Mouse (Mus musculus) liver, embryonic 13.5 days (tissue): ENCODE measurements around the gene Camta1. TPM values are rescaled to one million over a fixed set of nuclear protein-coding genes. Genes with fewer than 3 reads are reported as not detected.

Experiments
- ATAC-seq: fragments of 200-750 bp; cut with Nextera tagmentation; 2 replicates; pipeline ENCODE4 v1.8.0; 2017; ENCODE audit warnings: low read depth, mild to moderate bottlenecking, moderate number of reproducible peaks, moderate library complexity
- DNase-seq: peaks from one replicate; pipeline ENCODE4 v3.0.0; 2022
- H3K27ac ChIP-seq: fragments of 300-500 bp; sonication (generic); 2 replicates; pipeline ENCODE4 v1.5.1; 2015; ENCODE audit warnings: moderate library complexity, mild to moderate bottlenecking, inconsistent platforms
- H3K27me3 ChIP-seq: fragments of 300-500 bp; sonication (generic); 2 replicates; pipeline ENCODE4 v1.6.1; 2015; ENCODE audit warnings: mild to moderate bottlenecking, inconsistent platforms
- H3K36me3 ChIP-seq: fragments of 300-500 bp; sonication (generic); 2 replicates; pipeline ENCODE4 v1.6.1; 2015; ENCODE audit warnings: mild to moderate bottlenecking, inconsistent platforms
- H3K4me1 ChIP-seq: fragments of 300-500 bp; sonication (generic); replicated peaks from 2 replicates; pipeline ENCODE4 v1.6.1; 2015; ENCODE audit warnings: inconsistent platforms
- H3K4me2 ChIP-seq: fragments of 300-500 bp; sonication (generic); 2 replicates; pipeline ENCODE4 v1.6.1; 2015; ENCODE audit warnings: inconsistent platforms, mild to moderate bottlenecking, moderate library complexity
- H3K4me3 ChIP-seq: fragments of 300-500 bp; sonication (generic); replicated peaks from 2 replicates; pipeline ENCODE4 v1.5.1; 2015; ENCODE audit warnings: mild to moderate bottlenecking, inconsistent platforms
- H3K9ac ChIP-seq: fragments of 300-500 bp; sonication (generic); 2 replicates; pipeline ENCODE4 v1.6.1; 2015; ENCODE audit warnings: mild to moderate bottlenecking, inconsistent platforms
- H3K9me3 ChIP-seq: fragments of 300-500 bp; sonication (generic); replicated peaks from 2 replicates; pipeline ENCODE4 v1.6.1; 2016; ENCODE audit warnings: inconsistent platforms
- WGBS: fragments of 180-500 bp; shearing (Covaris S2); methylation state at CpG from one replicate; pipeline ENCODE4 v1.1.7; 2015; ENCODE audit not compliant: insufficient replicate concordance; 5-methylcytosine and 5-hydroxymethylcytosine counted together
- polyA plus RNA-seq: library from polyadenylated mRNA; unstranded; fragments of >200 nt; fragmentation: Nextera tagmentation; extraction: Ambion mirVana; gene quantifications from 2 replicates; pipeline ENCODE4 v1.2.1, GENCODE M21; 2015

Camta1 gene
- polyA plus RNA-seq, 1 experiment from 2014 or later, result 43.6 TPM

DNA sequence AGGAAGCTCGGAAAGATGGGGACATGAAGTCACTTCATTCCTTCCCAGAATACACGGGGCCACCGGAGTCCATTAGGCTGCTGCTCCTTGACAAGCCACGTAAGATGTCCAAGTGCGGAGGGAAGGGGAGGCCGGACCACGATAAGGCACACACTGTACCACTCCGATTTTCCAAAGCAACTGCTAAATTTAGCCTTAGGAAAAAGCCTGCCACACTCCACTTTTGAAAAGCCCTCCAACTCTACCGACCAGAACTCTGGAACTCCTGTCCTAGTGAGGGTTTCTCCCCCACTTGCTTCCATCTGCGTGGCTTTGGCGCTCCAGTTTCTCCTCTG, 764.6 kb downstream of the Camta1 start:
- Histone ChIP-seq H3K9me3 (no peaks in the 10 kb centered on the region; the same call in 1 of the 2 replicates), H3K9ac (no peak overlapping the region), H3K4me1 (no peaks in the 10 kb centered on the region), H3K36me3 (no peaks in the 10 kb centered on the region), H3K27me3 (no peaks in the 10 kb centered on the region), H3K27ac (no peak overlapping the region), H3K4me2 (no peak overlapping the region), H3K4me3 (no peak overlapping the region)
- ATAC-seq, result no peak
- 73% methylated on average over 11 of the region's 11 CpGs for WGBS
- no peak for DNase-seq

DNA sequence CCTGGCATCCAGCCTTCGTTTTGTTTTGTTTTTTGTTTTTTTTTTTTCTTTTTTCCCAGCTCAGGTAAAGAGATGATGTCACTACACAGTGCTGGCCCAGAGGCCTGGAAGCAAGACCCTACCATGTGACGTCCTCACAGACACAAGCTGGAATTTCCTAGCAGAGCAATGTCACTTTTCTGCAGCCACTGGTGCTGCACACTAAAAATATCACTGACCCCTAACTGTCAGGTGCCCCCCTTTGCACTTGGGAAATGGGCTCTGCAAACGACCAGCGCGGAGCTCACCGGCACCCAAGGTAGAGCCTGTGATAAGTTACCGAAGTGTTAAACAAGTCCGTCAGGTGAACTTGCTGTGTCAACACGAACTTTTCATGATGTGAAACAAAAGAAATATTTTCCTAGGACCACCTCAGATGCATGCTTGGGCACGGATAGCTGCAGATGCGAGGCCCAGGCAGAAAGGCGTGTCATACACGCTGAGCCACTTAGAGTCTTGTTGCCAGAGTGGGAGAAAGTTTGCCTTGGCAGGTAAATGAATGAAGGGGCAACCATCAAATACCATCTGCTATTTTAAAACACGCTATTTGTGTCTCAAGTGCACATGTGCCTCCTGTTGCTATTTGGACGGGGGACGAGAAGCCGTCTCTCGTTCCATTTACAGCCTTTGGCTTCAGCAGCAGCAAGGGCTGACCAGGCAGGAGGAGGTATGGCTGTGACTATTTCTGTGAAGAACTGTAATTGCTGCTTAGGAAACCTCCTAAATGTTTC, 765.2 kb downstream of the Camta1 start:
- no peaks in the 10 kb centered on the region for H3K4me1 ChIP-seq
- no peak overlapping the region for H3K9ac ChIP-seq
- no peak overlapping the region for H3K4me2 ChIP-seq
- H3K9me3 ChIP-seq, result no peaks in the 10 kb centered on the region; the same call in 1 of the 2 replicates
- no peak overlapping the region for H3K4me3 ChIP-seq
- DNase-seq, result no peak
- no peaks in the 10 kb centered on the region for H3K27me3 ChIP-seq
- H3K27ac ChIP-seq, result no peak overlapping the region
- ATAC-seq, result no peak
- H3K36me3 ChIP-seq, result no peaks in the 10 kb centered on the region
- WGBS, result 76% methylated on average over 18 of the region's 18 CpGs

DNA sequence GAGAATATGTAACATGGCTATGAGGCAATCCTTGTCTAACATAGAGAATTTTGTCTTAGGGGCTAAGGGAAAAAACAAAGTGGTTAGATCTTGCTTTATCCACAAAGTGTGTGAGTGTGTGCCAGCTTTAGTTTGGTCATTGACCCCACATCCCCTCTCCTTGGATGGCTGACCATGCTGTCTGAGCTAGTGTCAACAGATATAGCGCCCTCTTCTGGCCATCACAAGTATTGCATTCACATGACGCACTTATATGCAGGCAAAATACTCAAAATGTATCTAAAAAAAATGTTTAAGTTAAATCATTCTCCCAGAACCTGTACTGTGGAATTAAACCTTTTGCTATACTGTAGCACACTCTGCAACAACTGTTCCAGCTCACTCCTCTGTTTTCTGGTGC, 766.5 kb downstream of the Camta1 start:
- no peak overlapping the region for H3K27ac ChIP-seq
- H3K27me3 ChIP-seq, result no peaks in the 10 kb centered on the region
- 27% methylated on average over 2 of the region's 2 CpGs for WGBS
- H3K36me3 ChIP-seq, result no peaks in the 10 kb centered on the region
- H3K9me3 ChIP-seq, result no peaks in the 10 kb centered on the region
- H3K4me2 ChIP-seq, result no peak overlapping the region
- DNase-seq (no peak), ATAC-seq (no peak)
- no peak overlapping the region for H3K9ac ChIP-seq
- H3K4me3 ChIP-seq, result no peak overlapping the region
- no peaks in the 10 kb centered on the region for H3K4me1 ChIP-seq

DNA sequence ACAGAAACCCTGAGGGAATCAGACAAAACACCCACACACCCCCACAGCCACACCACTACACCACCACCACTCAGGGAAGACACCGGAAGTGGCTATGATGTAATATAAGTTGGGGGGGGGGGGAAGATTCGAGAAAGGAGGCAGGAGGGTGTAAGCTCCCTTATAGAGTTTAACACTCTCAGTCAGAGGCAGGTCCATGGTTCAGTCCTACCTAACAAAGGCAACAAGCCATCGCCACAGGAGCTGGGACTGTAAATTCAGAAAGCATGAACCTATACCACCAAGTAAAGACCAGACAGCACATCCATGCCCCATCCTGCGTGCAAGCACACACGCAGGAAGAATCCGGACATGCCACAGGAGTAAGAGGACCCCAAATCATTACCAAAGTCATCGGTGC, 772.4 kb downstream of the Camta1 start, which contains the start of gene Gm13090:
TSS of gene Gm13090 (plus strand) at position 301 of the 400 bp plus-strand sequence.
- no peak for DNase-seq
- Histone ChIP-seq H3K4me1 (no peaks in the 10 kb centered on the region), H3K9me3 (no peaks in the 10 kb centered on the region), H3K27me3 (no peaks in the 10 kb centered on the region), H3K4me2 (no peak within 1 kb of the TSS), H3K4me3 (no peak within 1 kb of the TSS), H3K27ac (no peak within 1 kb of the TSS), H3K9ac (no peak within 1 kb of the TSS), H3K36me3 (no peaks in the 10 kb centered on the region)
- WGBS, result 80% methylated on average over 7 of the region's 7 CpGs
- no peak for ATAC-seq

DNA sequence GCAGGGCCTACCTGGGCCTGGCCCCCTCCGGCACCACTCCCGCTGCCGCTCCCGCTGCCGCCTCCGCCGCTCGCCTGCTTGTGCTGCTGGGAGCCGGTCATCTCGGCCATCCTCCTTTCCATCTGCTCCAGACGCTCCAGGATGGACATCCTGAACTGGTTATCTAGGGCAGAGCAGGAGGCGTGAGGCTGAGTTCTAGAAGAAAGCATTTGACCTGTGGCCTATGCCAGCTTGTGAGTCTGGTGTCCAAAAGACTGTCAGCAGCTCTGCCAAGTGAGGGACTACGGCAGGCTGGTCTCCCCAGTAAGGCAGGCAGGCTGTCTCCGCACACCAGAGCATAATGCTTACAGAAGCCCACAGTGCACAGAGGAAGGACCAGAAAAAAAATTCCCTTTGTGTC, 772.9 kb downstream of the Camta1 start:
- H3K4me2 ChIP-seq, result no peak overlapping the region
- DNase-seq (no peak), ATAC-seq (no peak)
- 81% methylated on average over 14 of the region's 14 CpGs for WGBS
- H3K36me3 ChIP-seq, result no peaks in the 10 kb centered on the region
- H3K9me3 ChIP-seq, result no peaks in the 10 kb centered on the region
- H3K9ac ChIP-seq, result no peak overlapping the region
- H3K4me1 ChIP-seq, result no peaks in the 10 kb centered on the region
- no peaks in the 10 kb centered on the region for H3K27me3 ChIP-seq
- no peak overlapping the region for H3K27ac ChIP-seq
- no peak overlapping the region for H3K4me3 ChIP-seq

DNA sequence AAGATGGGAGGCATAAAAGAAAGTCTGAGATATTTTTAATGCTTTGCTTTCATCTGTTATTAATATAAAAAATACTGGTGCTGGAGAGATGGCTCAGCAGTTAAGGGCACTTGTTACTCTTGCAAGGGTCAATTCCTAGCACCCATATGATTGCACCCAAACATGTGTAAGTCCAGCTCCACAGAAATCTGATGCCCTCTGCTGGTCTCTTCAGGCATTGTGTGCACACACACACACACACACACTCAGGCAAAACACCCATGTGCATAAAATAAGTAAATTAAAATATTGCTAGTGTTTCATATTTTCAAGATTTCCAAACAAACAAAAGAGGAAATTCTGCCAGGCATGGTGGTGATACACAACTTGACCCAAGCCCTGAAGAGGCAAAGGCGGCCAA, 774.3 kb downstream of the Camta1 start:
- no peak for ATAC-seq
- Histone ChIP-seq H3K27ac (no peak overlapping the region), H3K36me3 (no peaks in the 10 kb centered on the region), H3K4me2 (no peak overlapping the region), H3K27me3 (no peaks in the 10 kb centered on the region), H3K4me3 (no peak overlapping the region), H3K9ac (no peak overlapping the region), H3K9me3 (no peaks in the 10 kb centered on the region), H3K4me1 (no peaks in the 10 kb centered on the region)
- WGBS, result 74% methylated on average over 1 of the region's 1 CpGs
- DNase-seq, result no peak

DNA sequence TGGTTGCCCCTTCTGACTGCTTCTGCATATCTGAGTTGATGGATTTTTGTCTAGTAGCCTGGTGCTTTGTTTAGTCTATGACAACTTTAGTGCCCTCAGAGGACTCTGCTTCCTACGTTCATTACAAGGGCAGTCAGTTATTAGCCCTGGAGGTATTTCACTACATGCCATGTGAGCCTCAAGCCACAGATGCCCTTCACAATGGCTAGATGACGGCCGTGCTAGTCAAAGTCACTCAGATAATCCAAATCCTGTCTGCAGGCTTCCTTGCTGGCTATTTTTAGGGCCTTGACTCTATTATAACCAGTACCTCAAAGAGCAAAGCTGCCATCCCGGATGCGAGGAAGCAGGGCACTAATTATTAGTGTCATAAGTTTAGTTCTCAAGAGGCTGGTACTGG, 778.6 kb downstream of the Camta1 start:
- no peak for DNase-seq
- no peak overlapping the region for H3K4me2 ChIP-seq
- no peak overlapping the region for H3K27ac ChIP-seq
- no peak overlapping the region for H3K4me3 ChIP-seq
- H3K27me3 ChIP-seq, result no peaks in the 10 kb centered on the region
- no peak overlapping the region for H3K9ac ChIP-seq
- H3K4me1 ChIP-seq, result no peaks in the 10 kb centered on the region
- WGBS, result 65% methylated on average over 5 of the region's 5 CpGs
- no peak for ATAC-seq
- no peaks in the 10 kb centered on the region for H3K36me3 ChIP-seq
- no peaks in the 10 kb centered on the region for H3K9me3 ChIP-seq

DNA sequence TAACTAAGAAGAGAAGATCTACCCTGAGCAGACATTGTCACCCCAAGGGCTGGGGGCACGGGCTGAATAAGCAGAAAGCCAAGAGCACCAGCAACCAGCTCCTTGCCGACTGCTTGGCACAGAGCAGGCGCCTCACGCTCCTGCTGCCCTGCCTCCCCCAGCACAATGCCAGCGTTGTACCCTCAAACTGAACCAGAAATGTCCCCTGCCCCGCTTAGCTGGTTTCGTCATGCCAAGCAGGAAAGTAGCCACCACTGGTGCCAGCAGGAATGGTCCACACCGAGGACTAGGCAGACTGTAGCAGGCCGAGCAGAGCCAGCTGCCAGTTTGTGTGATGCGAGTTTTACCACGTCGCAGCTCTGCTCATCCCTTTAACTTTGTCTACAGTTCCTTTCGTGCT, 779.7 kb downstream of the Camta1 start:
- ATAC-seq (no peak), DNase-seq (no peak)
- H3K27me3 ChIP-seq, result no peaks in the 10 kb centered on the region
- no peaks in the 10 kb centered on the region for H3K4me1 ChIP-seq
- WGBS, result 71% methylated on average over 13 of the region's 13 CpGs
- H3K4me3 ChIP-seq, result no peak overlapping the region
- H3K9me3 ChIP-seq, result no peaks in the 10 kb centered on the region
- H3K36me3 ChIP-seq, result no peaks in the 10 kb centered on the region
- no peak overlapping the region for H3K27ac ChIP-seq
- no peak overlapping the region for H3K4me2 ChIP-seq
- no peak overlapping the region for H3K9ac ChIP-seq

DNA sequence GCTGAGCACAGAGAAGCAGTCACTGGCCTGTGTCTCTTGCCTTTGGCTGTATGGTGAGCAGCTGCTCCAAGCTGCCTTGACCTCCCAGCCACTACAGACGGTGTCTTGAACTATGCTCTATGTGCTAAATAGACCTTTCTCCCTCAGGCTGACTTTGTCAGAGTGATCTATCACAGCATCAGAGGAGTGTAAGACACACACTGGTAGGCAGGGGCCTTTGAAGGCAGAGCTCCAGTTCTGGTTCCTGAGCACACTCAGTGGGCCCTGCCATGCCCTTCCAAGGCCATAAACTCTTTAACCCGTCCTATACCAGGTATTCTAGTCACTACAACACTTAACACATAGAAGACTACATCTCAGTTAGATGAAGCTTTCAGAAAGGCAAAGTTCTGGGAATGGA, 780.3 kb downstream of the Camta1 start:
- 48% methylated on average over 2 of the region's 2 CpGs for WGBS
- Histone ChIP-seq H3K4me2 (no peak overlapping the region), H3K27ac (no peak overlapping the region), H3K36me3 (no peaks in the 10 kb centered on the region), H3K9me3 (no peaks in the 10 kb centered on the region), H3K9ac (no peak overlapping the region), H3K4me1 (no peaks in the 10 kb centered on the region), H3K4me3 (no peak overlapping the region), H3K27me3 (no peaks in the 10 kb centered on the region)
- ATAC-seq (no peak), DNase-seq (no peak)

DNA sequence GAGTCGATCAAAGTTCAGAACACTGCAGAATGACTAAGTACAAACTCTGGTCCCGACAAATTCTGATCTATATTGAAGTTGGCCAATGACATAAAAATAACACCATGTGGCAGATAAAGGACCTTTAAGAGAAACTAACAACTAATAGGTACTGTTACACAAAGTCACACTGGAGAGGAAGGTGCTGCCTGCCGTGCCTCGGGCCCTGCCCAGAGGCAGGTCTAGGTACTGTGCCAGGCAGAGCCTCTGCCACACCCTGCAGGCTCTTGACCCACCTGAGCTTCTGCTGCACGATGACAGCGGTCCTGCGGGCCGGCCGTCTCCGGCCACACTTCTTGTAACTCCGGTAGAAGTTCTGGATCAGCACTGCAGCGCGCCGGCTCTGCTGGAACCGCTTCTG, 786.9 kb downstream of the Camta1 start:
- Histone ChIP-seq H3K27ac (no peak overlapping the region), H3K36me3 (no peaks in the 10 kb centered on the region), H3K4me2 (no peak overlapping the region), H3K9me3 (no peaks in the 10 kb centered on the region), H3K4me3 (no peak overlapping the region), H3K27me3 (no peaks in the 10 kb centered on the region), H3K9ac (no peak overlapping the region), H3K4me1 (no peaks in the 10 kb centered on the region)
- no peak for ATAC-seq
- no peak for DNase-seq
- WGBS, result 84% methylated on average over 15 of the region's 15 CpGs

DNA sequence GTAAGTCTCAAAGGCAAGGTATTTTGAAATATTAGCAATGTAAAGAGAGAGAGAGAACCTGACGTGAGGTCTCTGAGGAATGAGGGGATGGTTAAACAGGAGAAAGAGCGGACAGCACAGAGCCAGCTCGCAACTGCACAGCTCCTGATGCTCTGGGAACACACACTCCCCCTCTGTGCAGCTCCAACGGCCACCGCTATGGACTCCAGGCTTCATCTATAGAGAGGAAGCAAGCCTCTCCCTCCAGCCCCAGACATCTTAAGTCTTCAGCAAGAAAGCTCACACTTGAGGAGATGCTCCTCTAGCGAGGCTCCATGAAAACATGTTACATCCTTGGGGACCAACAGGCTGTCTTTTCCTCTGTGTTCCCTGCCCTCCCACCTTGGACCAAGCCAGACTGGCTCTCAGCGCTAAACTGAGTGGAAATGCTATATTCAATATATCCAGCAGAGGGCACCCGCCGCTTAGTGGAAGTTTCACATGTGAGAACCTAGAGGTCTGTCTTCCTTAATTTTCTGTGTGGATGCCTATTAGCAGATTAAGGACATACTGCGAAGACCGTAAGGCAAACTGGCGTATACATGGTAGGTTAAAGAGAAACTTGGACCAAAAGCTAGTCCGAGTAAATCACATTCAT, 788.5 kb downstream of the Camta1 start:
- no peaks in the 10 kb centered on the region for H3K4me1 ChIP-seq
- no peak overlapping the region for H3K4me2 ChIP-seq
- H3K9me3 ChIP-seq, result no peaks in the 10 kb centered on the region
- no peak overlapping the region for H3K27ac ChIP-seq
- H3K36me3 ChIP-seq, result no peaks in the 10 kb centered on the region
- 44% methylated on average over 13 of the region's 13 CpGs for WGBS
- H3K9ac ChIP-seq, result no peak overlapping the region
- H3K27me3 ChIP-seq, result no peaks in the 10 kb centered on the region
- no peak for ATAC-seq
- no peak overlapping the region for H3K4me3 ChIP-seq
- no peak for DNase-seq

DNA sequence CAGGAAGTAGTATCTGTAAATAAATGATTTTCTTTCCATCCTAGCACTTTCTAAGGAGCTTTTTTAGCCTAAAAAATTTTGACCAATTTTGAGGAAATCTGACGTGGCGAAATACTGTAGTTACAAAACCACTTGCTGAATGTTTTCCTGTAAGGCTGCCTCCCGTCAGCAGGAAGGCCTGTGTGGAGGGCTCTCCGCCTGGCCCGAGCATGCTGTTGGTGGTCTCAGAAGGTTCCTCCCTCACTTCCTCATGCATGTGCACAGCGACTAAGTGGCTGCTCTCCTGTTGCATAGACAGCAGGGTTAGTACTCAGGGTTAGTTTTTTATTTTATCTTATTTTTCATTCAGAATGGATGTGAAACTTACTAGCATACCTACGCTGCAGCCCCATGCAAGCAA, 790.7 kb downstream of the Camta1 start:
- DNase-seq (no peak), ATAC-seq (no peak)
- Histone ChIP-seq H3K27me3 (no peaks in the 10 kb centered on the region), H3K9me3 (no peaks in the 10 kb centered on the region), H3K9ac (no peak overlapping the region), H3K4me1 (no peaks in the 10 kb centered on the region), H3K27ac (no peak overlapping the region), H3K36me3 (no peaks in the 10 kb centered on the region), H3K4me3 (no peak overlapping the region), H3K4me2 (no peak overlapping the region)
- WGBS, result 39% methylated on average over 7 of the region's 7 CpGs
